Mouse (Mus musculus) inflammation-experienced regulatory T-cells, adult 6 months (primary cell): Measurements from ENCODE around the gene Bbs1. TPM values are rescaled to one million over a fixed set of nuclear protein-coding genes. Genes with fewer than 3 reads are reported as not detected.

ENCODE experiments used
- polyA plus RNA-seq, 3 experiments: library from polyadenylated mRNA; unstranded; fragments of 100-300 nt; shearing (Covaris generic); gene quantifications; one replicate each; pipeline ENCODE4 v1.2.1; 2017

Gene Bbs1
- polyA plus RNA-seq, 3 experiments from 2014 or later: 0.41 to 1.0 TPM; not detected in 1

Other genes starting within 250 kb of the Bbs1 start
- not detected for gene Gm960, start 208.0 kb downstream of the Bbs1 start, polyA plus RNA-seq
- gene Sptbn2, start 195.5 kb downstream of the Bbs1 start, polyA plus RNA-seq: under 1 TPM in 2 of 3 experiments, not detected in 1; 0.17 to 0.20 TPM
- gene Rbm4b, start 150.1 kb downstream of the Bbs1 start, polyA plus RNA-seq: 100 to 1,000 TPM in 1 of 3 experiments, 10 to 100 TPM in 2; 59.9 to 134 (median 96.8) TPM
- gene Rbm4, start 112.7 kb downstream of the Bbs1 start, polyA plus RNA-seq: 10 to 100 TPM; 30.3 to 45.0 (median 35.3) TPM
- gene Gm21992, start 95.0 kb downstream of the Bbs1 start, polyA plus RNA-seq: 10 to 100 TPM; 32.0 to 43.4 (median 35.6) TPM
- 10 to 100 TPM; 18.8 to 43.7 (median 19.1) TPM for gene Rbm14, start 95.0 kb downstream of the Bbs1 start, polyA plus RNA-seq
- gene Ccs, start 67.3 kb downstream of the Bbs1 start, polyA plus RNA-seq: 10 to 100 TPM; 47.2 to 94.6 (median 80.5) TPM
- not detected for gene Ccdc87, start 67.3 kb downstream of the Bbs1 start, polyA plus RNA-seq
- 1 to 10 TPM in 2 of 3 experiments, not detected in 1; 2.2 to 5.0 TPM for gene Ctsf, start 51.5 kb downstream of the Bbs1 start, polyA plus RNA-seq
- under 1 TPM in 1 of 3 experiments, not detected in 2; 0.36 TPM for gene Actn3, start 28.7 kb downstream of the Bbs1 start, polyA plus RNA-seq
- 1 to 10 TPM; 5.1 to 6.7 (median 6.7) TPM for gene Zdhhc24, start 28.0 kb downstream of the Bbs1 start, polyA plus RNA-seq
- gene Dpp3, start 21.7 kb upstream of the Bbs1 start, polyA plus RNA-seq: 10 to 100 TPM; 45.9 to 56.8 (median 47.7) TPM
- gene Peli3, start 36.5 kb upstream of the Bbs1 start, polyA plus RNA-seq: under 1 TPM in 1 of 3 experiments, not detected in 2; 0.39 TPM
- gene Mrpl11, start 55.5 kb upstream of the Bbs1 start, polyA plus RNA-seq: 10 to 100 TPM; 76.1 to 89.6 (median 87.7) TPM
- gene Npas4, start 83.7 kb upstream of the Bbs1 start, polyA plus RNA-seq: 1 to 10 TPM in 2 of 3 experiments, under 1 TPM in 1; 0.60 to 1.9 (median 1.4) TPM
- 1 to 10 TPM in 2 of 3 experiments, under 1 TPM in 1; 0.20 to 2.4 (median 1.7) TPM for gene Slc29a2, start 117.2 kb upstream of the Bbs1 start, polyA plus RNA-seq
- 10 to 100 TPM; 10.3 to 12.5 (median 10.4) TPM for gene B4gat1, start 132.2 kb upstream of the Bbs1 start, polyA plus RNA-seq
- gene AC124502.3, start 132.3 kb upstream of the Bbs1 start, polyA plus RNA-seq: under 1 TPM; 0.41 to 0.81 (median 0.44) TPM
- 100 to 1,000 TPM in 2 of 3 experiments, 10 to 100 TPM in 1; 98.2 to 118 (median 109) TPM for gene Brms1, start 134.7 kb upstream of the Bbs1 start, polyA plus RNA-seq
- gene Rin1, start 143.9 kb upstream of the Bbs1 start, polyA plus RNA-seq: under 1 TPM in 1 of 3 experiments, not detected in 2; 0.19 TPM
- gene Cd248, start 161.4 kb upstream of the Bbs1 start, polyA plus RNA-seq: not detected
- gene Tmem151a, start 178.9 kb upstream of the Bbs1 start, polyA plus RNA-seq: not detected
- 10 to 100 TPM; 45.7 to 65.4 (median 46.2) TPM for gene Yif1a, start 181.9 kb upstream of the Bbs1 start, polyA plus RNA-seq
- gene Cnih2, start 191.9 kb upstream of the Bbs1 start, polyA plus RNA-seq: under 1 TPM in 2 of 3 experiments, not detected in 1; 0.50 to 0.59 TPM
- 100 to 1,000 TPM in 2 of 3 experiments, 10 to 100 TPM in 1; 83.1 to 152 (median 102) TPM for gene Rab1b, start 200.4 kb upstream of the Bbs1 start, polyA plus RNA-seq
- 1 to 10 TPM; 4.4 to 5.0 (median 4.7) TPM for gene Klc2, start 211.9 kb upstream of the Bbs1 start, polyA plus RNA-seq